Mouse (Mus musculus) left cerebral cortex, postnatal 14 days (tissue): ENCODE data around the gene Tenm3. TPM values are rescaled to one million over a fixed set of nuclear protein-coding genes. Genes with fewer than 3 reads are reported as not detected.

Experiments
- DNase-seq, 2 experiments: peaks; one replicate each; pipeline ENCODE4 v3.0.0; 2021 to 2022; ENCODE audit warnings: low spot score in 2 of 2, mixed read lengths in 1 of 2
- intact Hi-C: fragments of 180-260 bp; cut with DNase I; formaldehyde crosslinking; loops from one replicate; pipeline ENCODE4 v1.15.1; 2025
- total RNA-seq, 2 experiments: library from RNA; stranded (reverse); gene quantifications; 2 replicates each; pipeline ENCODE4 v1.2.3; 2021

Gene Tenm3
- total RNA-seq, 2 experiments from 2014 or later: 80.8 to 102 TPM

GRCm38 (mm10) chr8:48277986-48278635 is 565.6 kb downstream of the Tenm3 start:
- intact Hi-C loops: no loop called here
- no peak for DNase-seq

- DNase-seq: peak; percentile 33 to 57
- intact Hi-C loops: no loop called here
Observed at GRCm38 (mm10) chr8:48275066-48275465, 568.7 kb downstream of the Tenm3 start.

GRCm38 (mm10) chr8:48274566-48274965 is 569.2 kb downstream of the Tenm3 start:
- DNase-seq: no peak
- intact Hi-C loops: no loop called here

DNA sequence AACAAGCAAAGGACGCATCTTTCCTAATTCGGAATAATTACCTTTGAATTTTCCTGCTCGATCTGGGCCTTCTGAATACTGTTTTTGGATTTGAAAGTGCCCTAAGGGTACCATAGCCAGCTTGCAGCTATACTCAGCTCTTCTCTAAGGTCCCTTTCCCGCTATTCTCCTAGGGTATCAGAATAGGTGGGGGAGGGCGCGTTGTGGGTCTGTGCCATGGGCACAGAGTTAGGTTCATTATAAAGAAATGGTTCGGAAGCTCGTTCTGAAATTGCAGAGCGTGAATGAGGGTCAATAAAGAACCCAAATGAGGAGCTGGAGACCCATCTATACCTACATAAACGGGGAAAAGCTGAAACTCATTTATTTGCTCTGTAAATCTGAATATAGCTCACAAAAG is 575.1 kb downstream of the Tenm3 start:
- intact Hi-C loops: no loop called here
- DNase-seq: no peak

GRCm38 (mm10) chr8:48260265-48260664 is 583.5 kb downstream of the Tenm3 start:
- no peak for DNase-seq
- intact Hi-C loops: no loop called here

- DNase-seq: no peak
- intact Hi-C loops: no loop called here
Observed at GRCm38 (mm10) chr8:48259832-48260231, 583.9 kb downstream of the Tenm3 start.

- intact Hi-C loops: no loop called here
- no peak for DNase-seq
Observed at GRCm38 (mm10) chr8:48243876-48244275, 599.9 kb downstream of the Tenm3 start.

DNA sequence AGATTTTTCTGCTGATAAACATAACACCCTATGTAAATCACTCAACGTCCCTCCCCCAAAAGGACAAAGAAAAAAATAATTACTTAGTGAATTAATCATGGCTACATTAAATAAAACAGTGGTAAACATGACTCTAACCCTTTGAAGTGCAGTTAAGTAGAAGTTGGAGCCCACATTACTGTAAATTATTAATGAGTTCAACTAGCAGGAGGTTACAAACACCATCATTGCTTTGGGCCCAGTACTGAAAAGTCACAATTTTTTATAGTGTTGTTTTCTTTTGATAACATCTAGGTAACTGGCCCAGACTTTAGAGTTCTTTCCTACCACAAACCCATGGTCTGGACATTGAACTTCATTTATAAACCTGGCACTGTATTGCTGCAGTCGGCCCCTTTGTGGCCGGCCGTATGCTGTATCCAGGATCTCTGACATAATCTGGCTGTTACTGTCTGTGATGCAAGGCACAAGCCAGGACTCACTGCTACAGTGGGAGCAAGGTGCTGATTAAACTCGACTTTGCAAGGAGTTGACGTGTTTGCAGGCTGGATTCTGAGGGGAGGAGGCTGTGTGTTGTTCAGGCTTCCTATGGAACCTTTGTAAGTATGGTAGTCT is 602.7 kb downstream of the Tenm3 start:
- intact Hi-C loops: no loop called here
- DNase-seq: no peak

- intact Hi-C loops: loop anchor here (10.0 kb wide), 1 partner anchor 138 kb away; no protein-coding TSS in a partner anchor
- no peak for DNase-seq
Observed at GRCm38 (mm10) chr8:48236968-48237367, 606.8 kb downstream of the Tenm3 start.

- no peak for DNase-seq
- intact Hi-C loops: loop anchor here (10.0 kb wide), 1 partner anchor 142 kb away; no protein-coding TSS in a partner anchor
Observed at GRCm38 (mm10) chr8:48232927-48233326, 610.8 kb downstream of the Tenm3 start.

- intact Hi-C loops: loop anchor here (10.0 kb wide), 1 partner anchor 143 kb away; no protein-coding TSS in a partner anchor
- DNase-seq: peak; percentile 40 to 57
Observed at GRCm38 (mm10) chr8:48231882-48232281, 611.9 kb downstream of the Tenm3 start.

- DNase-seq: no peak
- intact Hi-C loops: loop anchor here (10.0 kb wide), 1 partner anchor 143 kb away; no protein-coding TSS in a partner anchor
Observed at GRCm38 (mm10) chr8:48231389-48231788, 612.4 kb downstream of the Tenm3 start.

GRCm38 (mm10) chr8:48228676-48229075 is 615.1 kb downstream of the Tenm3 start:
- no peak for DNase-seq
- intact Hi-C loops: no loop called here

DNA sequence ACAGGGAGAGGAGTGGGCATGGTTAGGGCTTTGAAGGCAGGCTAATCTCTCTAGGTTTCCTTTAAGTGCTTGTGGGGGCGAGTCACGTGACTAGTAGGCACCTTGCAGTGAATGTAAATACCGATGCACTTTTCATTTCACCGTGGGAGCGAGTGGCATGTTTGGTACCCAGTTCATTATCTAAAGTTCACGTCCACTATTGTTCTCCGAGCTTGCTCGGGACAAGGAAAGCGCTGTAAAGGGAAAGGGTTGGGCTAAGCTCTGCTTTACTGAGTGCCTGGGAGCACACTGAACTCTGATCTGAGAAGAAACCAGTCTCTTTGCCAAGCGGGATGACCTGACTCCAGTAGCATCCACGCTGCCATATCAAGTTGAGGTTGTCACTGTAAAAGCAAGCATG is 619.0 kb downstream of the Tenm3 start:
- DNase-seq: no peak
- intact Hi-C loops: loop anchor here (5.0 kb wide), 3 partner anchors 303 to 1483 kb away; partner anchors contain the start of gene Tenm3

- peak; percentile 89 to 93 for DNase-seq
- intact Hi-C loops: loop anchor here (5.0 kb wide), 3 partner anchors 305 to 1485 kb away; partner anchors contain the start of gene Tenm3
Observed at GRCm38 (mm10) chr8:48222429-48222769, 621.4 kb downstream of the Tenm3 start.

DNA sequence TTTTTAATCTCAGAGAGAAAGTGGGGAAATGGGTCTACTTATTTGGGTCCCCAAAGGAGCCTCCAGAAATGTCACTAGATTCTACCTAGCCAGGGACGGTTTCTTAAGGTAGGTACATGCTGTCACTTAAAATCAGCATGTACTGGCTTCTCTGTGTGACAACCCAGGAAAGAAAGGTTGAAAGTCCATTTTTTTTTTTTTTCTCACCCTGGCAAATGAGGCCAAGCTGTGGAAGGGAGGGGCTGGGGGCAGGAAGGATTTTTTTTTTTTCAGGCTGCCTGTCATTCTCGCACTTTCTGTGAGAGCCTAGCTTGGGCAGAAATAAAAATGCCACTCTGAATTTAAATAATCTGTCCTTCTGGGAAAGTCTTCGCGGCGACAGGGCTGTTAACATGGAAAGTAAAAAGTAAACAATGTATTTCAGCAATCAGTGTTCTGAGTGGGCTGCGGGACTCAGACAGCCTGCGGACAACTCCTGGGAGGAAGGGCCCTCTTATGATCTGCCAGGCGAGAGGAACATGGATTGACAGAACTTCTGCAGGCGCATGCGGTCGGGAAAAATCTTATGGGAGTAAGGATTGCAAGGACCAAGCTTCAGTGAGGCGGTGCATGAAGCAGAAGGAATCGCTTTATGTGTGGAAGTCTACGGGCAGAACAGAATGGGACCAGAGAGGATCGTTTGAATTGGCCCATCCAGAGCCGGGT is 621.9 kb downstream of the Tenm3 start:
- intact Hi-C loops: loop anchor here (5.0 kb wide), 3 partner anchors 305 to 1485 kb away; partner anchors contain the start of gene Tenm3
- peak in 1 of 2 experiments; percentile 34 for DNase-seq

- no peak for DNase-seq
- intact Hi-C loops: loop anchor here (5.0 kb wide), 3 partner anchors 306 to 1486 kb away; partner anchors contain the start of gene Tenm3
Observed at GRCm38 (mm10) chr8:48221304-48221703, 622.4 kb downstream of the Tenm3 start.

DNA sequence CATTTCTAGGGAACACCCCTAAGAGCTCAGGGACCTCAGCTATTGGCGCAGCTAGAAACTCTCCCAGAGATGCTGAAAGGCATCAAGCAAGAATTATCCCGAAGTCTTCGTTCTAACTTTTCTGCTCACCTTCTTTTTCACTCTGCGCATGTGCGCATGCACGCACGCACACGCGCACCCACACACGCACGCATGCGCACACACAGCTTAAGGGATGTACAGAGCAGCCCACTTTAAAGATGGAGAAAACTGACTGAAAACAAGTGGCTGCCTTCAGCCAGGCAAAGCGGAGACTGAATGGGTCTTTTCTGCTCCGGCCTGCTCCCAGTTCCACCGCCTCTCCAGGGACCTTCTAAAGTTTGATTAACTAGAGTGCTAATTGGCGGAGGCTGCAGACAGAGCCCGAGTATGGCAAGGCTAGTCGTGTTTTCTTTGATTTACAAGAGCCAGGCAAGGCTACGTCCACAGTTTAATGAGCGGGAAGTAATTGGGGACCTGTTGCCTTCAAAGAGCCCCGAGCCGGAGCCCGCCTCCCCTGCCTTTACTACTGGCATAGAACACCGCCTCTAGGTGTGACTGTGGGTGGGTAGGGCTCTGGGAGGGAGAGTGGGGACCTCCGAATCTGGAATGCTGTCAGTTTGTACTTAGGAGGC is 623.1 kb downstream of the Tenm3 start:
- peak; percentile 31 to 39 for DNase-seq
- intact Hi-C loops: loop anchor here (5.0 kb wide), 3 partner anchors 307 to 1487 kb away; partner anchors contain the start of gene Tenm3

GRCm38 (mm10) chr8:48215071-48215501 is 628.7 kb downstream of the Tenm3 start:
- peak; percentile 67 to 77 for DNase-seq
- intact Hi-C loops: no loop called here
